Mouse (Mus musculus): ENCODE measurements around the gene Map10.

Map10 gene

GRCm38 (mm10) chr8:125718914-125719313, 49.3 kb downstream of the Map10 start:
- DNase-seq (ENCODE audit: low spot score): no peak

- DNase-seq (ENCODE audit: low spot score): no peak
Observed at GRCm38 (mm10) chr8:125722675-125723074, 53.1 kb downstream of the Map10 start.

Data from testis, postnatal 10 days (tissue).